15 mouse cellular contexts compared by ENCODE assay signal in the genomic region with DNA sequence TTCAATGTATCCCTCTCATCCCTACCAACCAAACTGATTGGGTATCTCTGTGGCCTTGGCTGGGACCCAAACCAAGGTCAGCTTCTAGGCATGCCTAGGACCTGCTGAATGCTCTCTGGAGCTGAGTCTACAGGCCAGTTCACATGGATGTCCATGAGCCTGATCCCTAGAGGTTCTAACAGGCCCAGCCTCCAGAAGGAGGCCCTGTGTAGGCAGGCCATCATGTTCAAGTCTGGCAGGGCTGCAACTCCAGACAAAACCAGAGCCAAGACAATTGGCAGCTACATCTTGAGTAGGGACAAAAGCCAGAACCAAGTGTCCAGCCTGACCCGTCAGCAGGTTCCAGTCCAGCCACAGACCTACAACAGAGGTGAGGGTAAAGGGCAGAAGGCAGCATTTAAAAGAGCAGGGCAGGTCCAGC. TPM values are rescaled to one million over a fixed set of nuclear protein-coding genes. Genes with fewer than 3 reads are reported as not detected.
DNase-seq lines count a peak whose midpoint lies in the region.
"Had no signal": no experiment of that assay in that cellular context is flagged by ENCODE, and none has a peak within 500 bp of the region (broad histone marks: within the 10 kb centered on the region; RNA-seq: fewer than 3 reads in every experiment).

No protein-coding gene starts in this region.

- peak; percentile 29 for DNase-seq in kidney, adult 9 months
- no peak for DNase-seq in kidney, adult 11 months
- peak; percentile 55 for DNase-seq in adrenal gland, postnatal 10 days
- DNase-seq in cerebellum, adult 11 months = peak; percentile 35
- DNase-seq in cerebellum, postnatal 14 days = peak; percentile 47 to 64
- DNase-seq in c-Kit-positive CD71-positive TER-119-positive erythroid progenitor cells, embryonic 14.5 days (ENCODE audit: low spot score) = no peak
- no peak for DNase-seq in T-cell, adult 2 months (ENCODE audit: low spot score)
- DNase-seq: gastrocnemius, adult 2 months; kidney, postnatal 14 days; liver, postnatal 0 days; lung, postnatal 14 days; spleen, adult 18-20 months had no signal

RNA-seq across cellular contexts. Expression of a gene that starts 15.0 kb away (rescaled TPM):
- total RNA-seq in adrenal gland, postnatal 10 days (2021) = 10 to 100 TPM in 1 of 2 experiments, 1 to 10 TPM in 1; 7.5 to 12.8 TPM

RNA-seq across cellular contexts. Expression of a gene that starts 53.7 kb away (rescaled TPM):
- 10 to 100 TPM; 25.4 to 30.0 TPM for total RNA-seq in adrenal gland, postnatal 10 days (2021)

RNA-seq across cellular contexts. Expression of a gene that starts 54.1 kb away (rescaled TPM):
- not detected for total RNA-seq in adrenal gland, postnatal 10 days (2021)
- total RNA-seq: common myeloid progenitor, adult 5-6 weeks; gastrocnemius, adult 2 months; heart, adult 18-20 months; hematopoietic stem cell, adult 5-6 weeks had no signal

Comparison
In these comparisons a context has a peak if more than half of its experiments do, and no peak if none do; other contexts are left out.
1. DNase-seq: peak in kidney, adult 9 months (single experiment), adrenal gland, postnatal 10 days (single experiment), cerebellum, adult 11 months (single experiment) and cerebellum, postnatal 14 days (2 of 2); none in kidney, adult 11 months (single experiment), c-Kit-positive CD71-positive TER-119-positive erythroid progenitor cells, embryonic 14.5 days (single experiment) and T-cell, adult 2 months (single experiment).